Mouse (Mus musculus): Measurements from ENCODE around the gene Plscr5.
"Not testable (repeated sequence)": the region's sequence is repeated elsewhere in the genome, so short reads cannot be mapped to it uniquely, and the experiment has no call there.

The Plscr5 gene

GRCm38 (mm10) chr9:92192636-92193035, at the start of gene Plscr5:
Plscr5 (plus strand) TSS chr9:92192936.
- DNase-seq: not testable (repeated sequence)

DNA sequence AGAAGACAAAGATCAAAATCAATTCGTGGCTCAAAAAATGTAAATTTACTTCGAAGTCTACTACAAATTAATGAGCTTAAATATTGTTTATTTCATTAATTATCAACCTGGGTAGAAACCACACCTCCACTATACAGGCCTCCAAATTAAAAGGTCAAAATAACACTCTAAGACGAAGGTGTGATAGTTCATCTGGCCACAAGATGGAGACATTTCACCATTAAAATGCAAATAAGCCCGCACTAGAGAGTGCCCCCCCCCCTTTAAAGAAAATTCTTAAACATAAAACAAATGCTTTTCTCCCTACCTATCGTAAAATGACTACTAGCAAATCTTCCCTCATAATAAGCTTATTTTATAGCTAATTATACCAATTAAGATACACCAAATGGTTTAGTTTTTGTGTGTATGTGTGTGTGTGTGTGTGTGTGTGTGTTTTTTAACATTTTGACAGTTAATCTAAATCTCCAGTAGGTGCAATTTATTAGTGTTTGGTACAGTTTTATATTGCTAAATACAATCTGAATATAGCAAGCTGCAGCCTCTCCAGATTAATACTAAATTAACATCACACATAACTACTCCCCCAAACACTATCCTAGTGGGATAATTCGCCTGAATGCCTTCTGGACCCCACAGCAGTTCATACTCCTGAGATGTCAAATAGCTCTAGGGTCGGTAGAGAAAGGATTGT, 45.0 kb upstream of the Plscr5 start:
- no peak for DNase-seq

- no peak for DNase-seq
These were observed 30.5 kb upstream of the Plscr5 start for GRCm38 (mm10) chr9:92162213-92162612.

- no peak for DNase-seq
These were observed 19.3 kb upstream of the Plscr5 start for GRCm38 (mm10) chr9:92173318-92173985.

DNA sequence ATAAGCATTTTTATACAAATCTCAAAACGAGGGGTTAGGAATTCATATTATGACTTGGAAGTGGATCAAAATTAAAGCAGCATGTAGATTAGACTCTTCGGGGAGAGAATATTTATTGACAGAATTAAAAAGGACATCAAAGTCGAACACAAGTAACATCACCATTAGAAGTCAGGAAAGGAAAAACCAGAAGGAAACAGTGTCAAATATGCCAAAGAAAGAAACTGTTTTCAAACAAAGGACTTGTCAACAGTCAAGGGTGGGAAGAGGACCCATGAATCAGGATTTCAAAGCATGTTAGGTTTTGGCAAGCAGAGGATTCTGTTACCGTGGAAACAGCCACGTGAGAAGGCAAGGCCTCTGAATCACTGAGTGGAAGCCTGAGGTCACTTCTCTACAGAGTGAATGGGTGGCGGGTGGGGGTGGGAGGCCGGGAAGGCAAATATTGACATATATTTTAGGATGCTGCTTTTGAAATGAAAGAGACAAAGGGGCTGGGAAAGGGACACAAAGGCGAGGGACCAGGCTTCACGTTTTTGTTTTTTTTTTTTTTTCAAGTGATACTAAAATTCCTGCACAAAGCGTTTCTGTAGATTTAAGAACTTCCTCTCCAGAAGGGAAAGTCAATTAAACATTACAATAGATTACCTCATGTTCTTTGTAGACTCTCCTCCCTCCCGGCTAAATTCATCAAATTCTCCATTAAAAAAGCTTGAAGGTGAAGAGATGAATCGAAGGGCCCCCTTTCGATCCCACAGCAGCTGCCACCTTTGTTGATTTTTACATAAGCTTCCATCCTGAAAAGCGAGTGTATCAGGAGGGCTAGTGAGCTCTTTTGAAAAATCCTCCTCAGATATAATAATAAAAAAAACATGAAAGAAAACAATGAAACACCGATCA, 18.3 kb upstream of the Plscr5 start:
- DNase-seq: peak; percentile 7

GRCm38 (mm10) chr9:92178861-92179469, 13.8 kb upstream of the Plscr5 start:
- no peak for DNase-seq

DNA sequence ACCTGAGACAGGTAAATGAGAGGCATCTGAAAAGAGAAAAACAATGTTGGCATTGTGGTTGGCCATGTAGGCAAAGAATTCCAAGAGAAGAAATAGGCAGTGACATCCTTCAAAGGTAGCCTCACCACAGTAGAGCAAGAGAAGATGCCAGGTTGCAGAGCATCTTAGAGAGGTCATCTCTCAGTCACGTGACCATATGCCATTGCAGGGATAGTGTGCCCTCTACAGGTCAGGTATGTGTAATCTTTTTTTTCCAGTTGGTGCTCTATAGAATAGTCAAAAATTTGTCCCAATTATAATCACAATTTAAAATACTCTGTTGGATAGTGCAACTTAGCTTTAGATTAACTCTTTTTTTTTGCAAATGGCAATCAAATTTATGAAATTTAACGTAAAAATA, 1.4 kb upstream of the Plscr5 start:
- no peak for DNase-seq

GRCm38 (mm10) chr9:92198408-92198807, 5.7 kb downstream of the Plscr5 start:
- DNase-seq: no peak

DNA sequence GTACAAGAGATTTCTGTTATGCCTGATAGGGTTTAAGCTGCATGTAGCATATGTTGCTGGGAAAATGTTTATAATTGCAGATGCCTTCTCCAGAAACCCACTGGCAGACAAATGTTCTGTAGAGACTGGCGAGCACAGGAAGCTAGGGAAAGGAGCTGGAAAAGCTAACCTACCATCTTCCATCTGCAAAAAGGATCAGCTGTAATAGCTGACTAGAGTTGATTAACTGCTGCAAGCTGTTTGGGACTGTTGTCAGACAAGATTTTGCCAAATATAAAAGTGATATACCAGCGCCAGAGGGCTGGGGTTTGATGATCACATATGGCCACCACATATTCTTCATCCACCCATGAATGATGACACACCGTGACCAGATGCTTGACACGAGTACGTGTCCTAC, 6.8 kb downstream of the Plscr5 start:
- no peak for DNase-seq

DNA sequence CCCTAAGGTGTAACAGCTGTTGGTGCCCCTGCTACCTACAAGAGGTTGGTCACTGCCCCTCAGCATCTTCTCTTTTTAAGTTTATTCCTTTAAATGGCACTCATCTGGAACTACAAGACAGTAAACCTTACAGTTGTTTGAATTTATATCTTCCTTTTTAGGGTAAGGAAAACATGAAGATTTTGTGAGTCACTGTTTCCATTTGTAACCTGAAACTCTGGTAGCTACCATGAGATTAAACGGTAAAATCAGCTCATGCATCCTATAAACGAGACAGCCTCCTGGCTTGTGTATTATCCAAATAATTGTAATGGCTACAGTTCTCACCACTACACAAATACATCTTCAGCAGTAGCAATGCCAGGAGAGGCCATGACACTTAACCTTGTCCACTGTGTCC, 11.7 kb downstream of the Plscr5 start:
- DNase-seq: no peak

DNA sequence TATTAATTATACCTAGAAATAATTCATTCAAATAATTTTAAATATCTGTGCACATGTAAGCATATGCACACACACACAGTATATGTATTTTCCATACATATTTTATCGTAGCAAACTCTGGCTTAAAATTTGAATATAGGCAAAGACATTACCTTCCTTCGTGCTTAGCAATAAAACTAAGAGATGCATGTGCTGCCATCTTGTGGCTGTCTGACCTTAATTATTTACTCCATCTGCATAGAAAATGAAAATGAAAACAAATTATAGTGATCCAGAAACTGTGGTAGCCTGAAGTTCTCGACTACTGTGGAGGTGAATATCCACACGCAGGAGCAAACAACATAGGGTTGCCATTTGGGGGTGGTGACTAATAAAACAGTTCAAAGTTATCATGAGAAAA, 14.6 kb downstream of the Plscr5 start:
- peak; percentile 51 for DNase-seq

- peak; percentile 7 for DNase-seq
These were observed 15.0 kb downstream of the Plscr5 start for GRCm38 (mm10) chr9:92207757-92208156.

DNA sequence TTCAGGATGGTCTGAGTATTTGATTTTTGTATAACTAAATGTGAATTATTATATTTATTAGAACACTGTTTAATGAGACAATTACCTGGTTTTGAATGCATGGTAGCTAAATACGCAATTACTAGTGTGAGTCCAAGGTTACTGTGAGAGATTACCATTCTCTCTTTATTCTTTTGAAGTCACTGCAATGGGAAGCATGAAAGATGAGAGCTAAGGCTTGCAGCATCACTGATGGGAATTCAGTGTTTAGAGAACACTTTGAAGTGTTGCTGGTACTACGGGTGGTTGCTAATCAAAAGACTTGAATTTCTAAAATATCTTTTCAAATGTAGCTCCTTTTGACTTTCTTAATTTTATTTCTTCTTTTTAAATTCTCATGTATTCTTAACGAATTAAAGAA, 17.1 kb downstream of the Plscr5 start:
- no peak for DNase-seq

- no peak for DNase-seq
These were observed 17.7 kb downstream of the Plscr5 start for GRCm38 (mm10) chr9:92210386-92210967.

DNA sequence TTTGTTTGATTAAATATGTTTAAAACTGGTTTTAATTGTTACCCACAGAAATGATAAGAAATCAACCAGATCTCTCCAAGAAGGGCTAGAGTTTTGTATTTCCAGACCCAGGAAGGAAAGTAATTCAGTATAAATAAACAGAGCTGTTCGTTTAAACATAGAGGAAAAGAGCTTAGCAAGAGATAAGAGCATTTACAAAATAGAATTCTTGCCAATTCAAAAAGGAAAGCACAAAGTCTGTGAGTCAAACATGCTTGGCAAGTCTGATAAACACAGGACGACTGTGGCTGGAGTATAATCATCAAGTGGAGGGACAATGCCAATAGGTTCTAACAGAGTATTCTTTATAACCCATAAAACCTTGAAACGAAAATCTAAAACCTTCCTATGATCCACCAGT, 18.3 kb downstream of the Plscr5 start:
- no peak for DNase-seq

DNA sequence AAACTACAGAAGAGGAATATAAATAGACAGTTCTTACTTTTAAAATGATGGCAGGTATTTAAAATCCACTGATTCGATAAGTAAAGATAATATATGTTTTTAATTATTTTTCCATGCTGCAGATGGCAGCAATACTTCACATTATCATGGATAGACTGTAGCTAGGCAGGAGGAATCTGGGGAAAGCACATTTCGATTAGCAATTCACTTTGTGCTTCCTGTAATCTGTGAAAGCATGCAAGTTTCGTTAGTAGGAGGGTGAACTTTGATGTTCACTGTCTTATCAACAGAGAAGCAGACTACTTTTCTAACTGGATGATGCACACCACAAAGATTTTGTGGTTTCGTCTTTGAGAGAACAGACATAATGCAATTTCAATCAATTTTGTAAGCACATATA, 24.7 kb downstream of the Plscr5 start:
- no peak for DNase-seq

DNA sequence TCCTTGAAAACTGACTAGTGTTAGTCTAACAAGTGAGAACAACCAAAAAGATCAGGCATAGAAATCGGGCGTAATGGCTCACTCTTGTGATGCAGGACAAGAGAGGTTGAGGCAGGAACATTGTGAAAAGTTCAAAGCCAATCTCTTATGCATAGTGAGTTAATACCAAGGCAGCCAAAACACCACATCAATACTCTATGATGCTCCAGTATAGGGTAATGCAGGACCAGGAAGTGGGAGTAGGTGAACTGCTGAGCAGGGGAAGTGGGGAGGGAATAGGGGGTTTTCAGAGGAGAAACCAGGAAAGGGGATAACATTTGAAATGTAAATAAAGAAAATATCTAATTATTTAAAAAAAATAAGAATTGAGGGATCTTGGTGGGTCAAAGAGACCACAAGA, 25.2 kb downstream of the Plscr5 start:
- no peak for DNase-seq

DNA sequence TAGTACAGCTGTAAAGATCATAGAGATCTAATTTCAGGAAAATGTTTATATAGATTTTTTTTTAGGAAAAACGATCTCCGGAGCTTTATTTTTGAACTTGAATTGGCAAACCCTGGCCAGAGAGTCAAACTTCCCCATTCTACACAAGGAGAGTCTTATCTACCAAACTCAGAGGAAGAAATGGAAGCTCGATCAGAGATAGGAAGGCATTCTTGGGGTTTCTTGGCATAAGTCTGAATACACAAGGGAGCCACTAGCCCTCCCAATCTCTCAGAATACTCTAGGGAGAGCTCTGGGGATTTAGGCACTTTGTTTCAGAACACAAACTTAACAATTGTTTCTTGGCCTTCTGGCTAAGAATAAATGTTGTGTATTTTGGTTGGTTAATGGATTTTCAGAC, 27.4 kb downstream of the Plscr5 start:
- no peak for DNase-seq

- no peak for DNase-seq
These were observed 28.7 kb downstream of the Plscr5 start for GRCm38 (mm10) chr9:92221480-92221879.

- no peak for DNase-seq
These were observed 32.0 kb downstream of the Plscr5 start for GRCm38 (mm10) chr9:92224598-92225231.

GRCm38 (mm10) chr9:92226127-92226655, 33.5 kb downstream of the Plscr5 start:
- DNase-seq: no peak

- no peak for DNase-seq
These were observed 34.1 kb downstream of the Plscr5 start for GRCm38 (mm10) chr9:92226795-92227194.

Data from cerebellum, adult 9-11 months (tissue).